Mouse (Mus musculus) stomach, embryonic 14.5 days (tissue): Measurements from ENCODE around the gene Ess2. TPM values are rescaled to one million over a fixed set of nuclear protein-coding genes. Genes with fewer than 3 reads are reported as not detected.

Source experiments
- ATAC-seq: fragments of 200-750 bp; cut with Nextera tagmentation; 2 replicates; pipeline ENCODE4 v1.8.0; 2017; ENCODE audit warnings: low read depth, moderate TSS enrichment; ENCODE audit not compliant: insufficient number of reproducible peaks, insufficient read depth, low FRiP score
- H3K27ac ChIP-seq: fragments of 300-500 bp; sonication (generic); 2 replicates; pipeline ENCODE4 v1.5.1; 2014; ENCODE audit warnings: mild to moderate bottlenecking, low read length, moderate library complexity, mixed read lengths
- H3K27me3 ChIP-seq: fragments of 300-500 bp; sonication (generic); 2 replicates; pipeline ENCODE4 v1.6.1; 2014; ENCODE audit warnings: low read length, control low read depth, mixed read lengths; ENCODE audit not compliant: control insufficient read depth, insufficient read depth
- H3K36me3 ChIP-seq: fragments of 300-500 bp; sonication (generic); 2 replicates; pipeline ENCODE4 v1.6.1; 2014; ENCODE audit warnings: mild to moderate bottlenecking, control low read depth, low read length, moderate library complexity, mixed read lengths; ENCODE audit not compliant: control insufficient read depth, insufficient read depth
- H3K4me1 ChIP-seq: fragments of 300-500 bp; sonication (generic); 2 replicates; pipeline ENCODE4 v1.6.1; 2014; ENCODE audit warnings: low read length, control low read depth, mixed read lengths; ENCODE audit not compliant: control insufficient read depth, insufficient read depth
- H3K4me2 ChIP-seq: fragments of 300-500 bp; sonication (generic); replicated peaks from 2 replicates; pipeline ENCODE4 v1.6.1; 2014; ENCODE audit warnings: low read depth, low read length, control low read depth
- H3K4me3 ChIP-seq: fragments of 300-500 bp; sonication (generic); 2 replicates; pipeline ENCODE4 v1.5.1; 2014; ENCODE audit warnings: low read depth, low read length, control low read depth
- H3K9ac ChIP-seq: fragments of 300-500 bp; sonication (generic); replicated peaks from 2 replicates; pipeline ENCODE4 v1.6.1; 2014; ENCODE audit warnings: low read depth, mild to moderate bottlenecking, control low read depth, low read length, moderate library complexity, mixed read lengths
- H3K9me3 ChIP-seq: fragments of 300-500 bp; sonication (generic); 2 replicates; pipeline ENCODE4 v1.6.1; 2016; ENCODE audit warnings: low read depth, low read length, control low read depth; ENCODE audit not compliant: control insufficient read depth
- WGBS: fragments of 180-500 bp; shearing (Covaris S2); extraction: QIAGEN DNeasy Blood & Tissue Kit; methylation state at CpG from one replicate; pipeline ENCODE4 v1.1.7; 2014; 5-methylcytosine and 5-hydroxymethylcytosine counted together
- polyA plus RNA-seq: library from polyadenylated mRNA; unstranded; fragments of >200 nt; fragmentation: Nextera tagmentation; extraction: Ambion mirVana; gene quantifications from 2 replicates; pipeline ENCODE4 v1.2.1, GENCODE M21; 2014

Gene Ess2
- polyA plus RNA-seq, 1 experiment from 2014 or later = 38.1 TPM

- H3K9ac ChIP-seq = no peak overlapping the region
- no peaks in the 10 kb centered on the region for H3K9me3 ChIP-seq
- peak overlapping the region; percentile 29 for H3K27ac ChIP-seq
- H3K4me2 ChIP-seq = no peak overlapping the region
- no peaks in the 10 kb centered on the region for H3K27me3 ChIP-seq
- no peaks in the 10 kb centered on the region for H3K4me1 ChIP-seq
- ATAC-seq = peak; percentile 91
- no peaks in the 10 kb centered on the region for H3K36me3 ChIP-seq
- 13% methylated on average over 7 of the region's 7 CpGs for WGBS
- no peak overlapping the region for H3K4me3 ChIP-seq
Observed at GRCm38 (mm10) chr16:17938821-17939220, 27.7 kb upstream of the Ess2 start.

GRCm38 (mm10) chr16:17938187-17938586, 27.0 kb upstream of the Ess2 start:
- WGBS = 70% methylated on average over 7 of the region's 7 CpGs
- Histone ChIP-seq H3K4me1 (no peaks in the 10 kb centered on the region), H3K9ac (no peak overlapping the region), H3K9me3 (no peaks in the 10 kb centered on the region), H3K27me3 (no peaks in the 10 kb centered on the region), H3K4me3 (no peak overlapping the region), H3K36me3 (no peaks in the 10 kb centered on the region), H3K27ac (no peak overlapping the region), H3K4me2 (no peak overlapping the region)
- ATAC-seq = no peak

GRCm38 (mm10) chr16:17936776-17937175, 25.6 kb upstream of the Ess2 start:
- 80% methylated on average over 10 of the region's 10 CpGs for WGBS
- no peaks in the 10 kb centered on the region for H3K9me3 ChIP-seq
- no peak overlapping the region for H3K9ac ChIP-seq
- no peak overlapping the region for H3K27ac ChIP-seq
- no peaks in the 10 kb centered on the region for H3K4me1 ChIP-seq
- H3K27me3 ChIP-seq = no peaks in the 10 kb centered on the region
- no peaks in the 10 kb centered on the region for H3K36me3 ChIP-seq
- no peak overlapping the region for H3K4me2 ChIP-seq
- H3K4me3 ChIP-seq = no peak overlapping the region
- no peak for ATAC-seq

GRCm38 (mm10) chr16:17934445-17934910, 23.3 kb upstream of the Ess2 start:
- H3K9ac ChIP-seq = no peak overlapping the region
- no peaks in the 10 kb centered on the region for H3K9me3 ChIP-seq
- no peaks in the 10 kb centered on the region for H3K36me3 ChIP-seq
- H3K4me1 ChIP-seq = no peaks in the 10 kb centered on the region
- H3K27me3 ChIP-seq = no peaks in the 10 kb centered on the region
- no peak overlapping the region for H3K4me3 ChIP-seq
- no peak overlapping the region for H3K27ac ChIP-seq
- WGBS = 63% methylated on average over 3 of the region's 3 CpGs
- ATAC-seq = no peak
- H3K4me2 ChIP-seq = no peak overlapping the region

- H3K4me1 ChIP-seq = no peaks in the 10 kb centered on the region
- no peak overlapping the region for H3K4me2 ChIP-seq
- no peak for ATAC-seq
- H3K27me3 ChIP-seq = no peaks in the 10 kb centered on the region
- 66% methylated on average over 9 of the region's 9 CpGs for WGBS
- H3K27ac ChIP-seq = no peak overlapping the region
- no peak overlapping the region for H3K9ac ChIP-seq
- no peaks in the 10 kb centered on the region for H3K36me3 ChIP-seq
- no peak overlapping the region for H3K4me3 ChIP-seq
- no peaks in the 10 kb centered on the region for H3K9me3 ChIP-seq
Observed at GRCm38 (mm10) chr16:17933594-17934444, 22.7 kb upstream of the Ess2 start.

- Histone ChIP-seq H3K36me3 (no peaks in the 10 kb centered on the region), H3K27ac (no peak overlapping the region), H3K9ac (no peak overlapping the region), H3K9me3 (no peaks in the 10 kb centered on the region), H3K27me3 (no peaks in the 10 kb centered on the region), H3K4me3 (no peak overlapping the region), H3K4me2 (no peak overlapping the region), H3K4me1 (no peaks in the 10 kb centered on the region)
- ATAC-seq = no peak
- WGBS = 76% methylated on average over 5 of the region's 5 CpGs
Observed at GRCm38 (mm10) chr16:17931906-17932460, 20.8 kb upstream of the Ess2 start.

- Histone ChIP-seq H3K9me3 (no peaks in the 10 kb centered on the region), H3K27me3 (no peaks in the 10 kb centered on the region), H3K27ac (no peak overlapping the region), H3K4me1 (no peaks in the 10 kb centered on the region), H3K4me3 (no peak overlapping the region), H3K9ac (no peak overlapping the region), H3K4me2 (no peak overlapping the region), H3K36me3 (peaks cover 14% of the 10 kb centered on the region)
- WGBS = 66% methylated on average over 2 of the region's 2 CpGs
- no peak for ATAC-seq
Observed at GRCm38 (mm10) chr16:17929631-17930030, 18.5 kb upstream of the Ess2 start.

GRCm38 (mm10) chr16:17929211-17929610, 18.1 kb upstream of the Ess2 start:
- no peak for ATAC-seq
- 12% methylated on average over 2 of the region's 2 CpGs for WGBS
- Histone ChIP-seq H3K4me2 (no peak overlapping the region), H3K9me3 (no peaks in the 10 kb centered on the region), H3K27me3 (no peaks in the 10 kb centered on the region), H3K27ac (peak overlapping the region; percentile 77; the same call in 1 of the 2 replicates), H3K4me1 (no peaks in the 10 kb centered on the region), H3K9ac (no peak overlapping the region), H3K4me3 (no peak overlapping the region), H3K36me3 (peaks cover 14% of the 10 kb centered on the region)
